Mouse (Mus musculus): ENCODE data around the gene Cep152.

DNA sequence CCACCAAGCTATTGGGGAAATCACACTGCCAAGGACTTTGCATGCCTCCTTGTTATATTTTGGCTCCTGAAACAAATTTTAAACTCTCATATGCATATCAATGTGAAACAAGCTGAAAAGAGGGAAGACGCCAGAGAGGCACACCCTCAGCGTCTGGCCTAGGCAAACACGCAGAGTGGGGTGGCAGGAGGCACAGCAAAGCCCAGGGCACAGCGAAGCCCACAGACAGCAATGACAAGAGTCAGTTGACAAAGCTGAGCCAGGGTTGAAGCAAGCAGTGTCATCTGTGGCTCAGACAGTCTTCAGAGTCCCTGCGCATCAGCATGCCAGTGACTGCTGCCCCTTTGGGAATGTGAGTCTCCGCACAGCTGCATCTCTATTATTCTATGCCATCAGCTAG is 20.0 kb upstream of the Cep152 start:
- TF ChIP-seq POLR2A (IDR thresholded peaks at IDR 0.05; ENCODE audit: borderline replicate concordance, extremely low read depth, insufficient read depth, insufficient read length, poor library complexity, severe bottlenecking) (no peak), CTCF (IDR thresholded peaks at IDR 0.05; ENCODE audit: borderline replicate concordance, extremely low read depth, insufficient read depth, insufficient read length) (no peak)

Data from brain, embryonic 14.5 days (tissue).